Mouse (Mus musculus) testis, postnatal 14 days (tissue): ENCODE results near the gene Camta1.
A peak's percentile ranks its signal among the peaks of the same experiment; 100 is the strongest.

ENCODE experiments used
- DNase-seq: peaks from one replicate; pipeline ENCODE4 v3.0.0; 2021; ENCODE audit warnings: low spot score

Camta1 gene

DNA sequence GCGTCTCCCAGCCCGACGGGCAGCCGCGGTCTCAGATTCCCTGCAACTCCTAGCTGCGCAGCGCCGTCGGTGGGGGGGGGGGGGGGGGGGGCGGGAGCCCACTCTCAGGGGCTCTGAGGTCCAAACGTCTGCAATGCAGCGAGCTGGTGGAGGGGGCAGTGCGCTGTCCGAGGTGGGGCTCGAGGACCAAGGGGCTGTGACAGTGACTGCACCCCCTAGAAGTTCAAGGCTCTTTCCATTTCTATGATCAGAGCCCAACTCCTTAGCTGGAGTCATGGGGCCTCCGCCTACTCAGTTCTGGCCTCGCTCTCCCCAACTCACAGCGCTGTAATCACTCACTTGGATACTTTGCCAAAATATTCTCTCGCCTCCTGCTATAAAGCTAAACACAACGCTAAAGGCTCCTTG, 752.8 kb downstream of the Camta1 start:
- DNase-seq, result no peak

DNA sequence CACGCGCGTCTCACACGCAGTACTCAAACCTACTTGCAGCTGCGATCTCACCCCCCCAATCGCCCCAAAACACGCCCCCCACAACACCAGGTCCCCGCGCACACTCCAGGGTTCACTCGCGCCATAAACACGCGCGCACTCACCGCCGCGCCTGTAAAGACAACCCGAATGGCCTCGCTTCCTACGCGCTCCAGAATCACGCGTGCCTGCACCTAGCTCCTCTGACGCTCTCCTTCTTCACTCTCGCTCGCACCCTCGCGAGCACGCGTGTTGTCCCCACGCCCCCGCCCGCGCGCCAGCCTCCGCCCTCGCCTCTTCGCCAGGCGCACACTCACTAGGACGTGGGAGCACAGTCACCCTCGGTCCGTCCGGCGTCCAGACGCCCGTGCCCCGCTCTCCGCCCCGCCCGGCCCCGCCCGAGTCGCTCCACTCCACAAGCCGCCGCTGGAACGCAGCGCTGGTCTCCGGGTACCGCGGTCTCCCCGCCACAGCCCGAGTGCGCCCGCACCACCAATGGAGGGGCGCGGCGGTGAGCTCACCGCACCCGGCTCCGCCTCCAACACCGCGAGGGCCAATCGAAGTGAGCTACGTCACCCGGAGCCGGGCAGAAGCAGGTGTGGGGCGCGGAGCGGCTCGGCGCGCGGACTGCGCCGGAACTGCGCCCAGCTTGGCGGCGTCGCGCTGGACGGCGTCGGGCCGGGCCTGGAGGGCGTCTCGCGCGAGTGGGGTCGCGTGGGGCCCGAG, 753.5 kb downstream of the Camta1 start:
- peak; percentile 86 for DNase-seq

DNA sequence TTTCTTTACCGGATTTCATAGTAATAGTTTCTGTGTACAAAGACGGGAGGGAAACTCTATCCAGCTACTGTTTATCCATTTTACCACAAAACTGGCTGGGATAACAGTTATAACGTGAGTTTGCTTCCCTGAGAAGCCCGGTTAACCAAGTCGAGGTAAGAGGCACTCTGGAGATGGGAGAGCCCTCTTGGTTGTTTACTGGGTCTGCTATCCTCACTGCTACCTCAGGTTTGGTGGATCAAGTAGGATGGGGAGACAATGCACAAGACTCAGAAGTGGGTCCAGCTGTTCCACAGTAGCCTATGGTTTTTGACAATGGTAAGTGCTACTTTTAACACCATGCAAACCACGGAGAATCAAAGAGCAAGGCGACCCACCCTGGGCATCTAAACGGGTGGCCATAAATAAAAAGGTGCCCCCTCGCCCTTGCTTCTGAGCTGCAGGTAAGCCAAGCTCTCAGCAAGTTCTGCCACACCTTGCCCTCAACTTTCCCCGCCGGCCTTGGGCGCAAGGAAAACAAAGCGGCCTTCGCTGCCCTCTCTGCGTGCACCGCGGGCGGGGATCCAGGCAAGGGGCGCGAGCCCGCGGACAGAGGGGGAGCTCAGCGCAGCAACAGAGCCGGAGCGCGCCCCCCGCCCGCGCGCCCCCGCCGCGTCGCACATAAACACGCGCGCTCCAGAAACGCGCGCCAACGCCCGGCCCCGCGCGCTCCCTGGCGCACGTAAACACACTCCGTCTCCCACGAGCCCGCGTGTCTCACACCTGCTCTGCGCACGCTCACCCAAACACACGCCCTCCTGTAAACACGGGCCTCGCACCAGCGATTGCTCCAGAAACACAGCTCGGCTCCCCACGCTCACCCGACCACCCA, 754.3 kb downstream of the Camta1 start:
- DNase-seq, result peak; percentile 35

DNA sequence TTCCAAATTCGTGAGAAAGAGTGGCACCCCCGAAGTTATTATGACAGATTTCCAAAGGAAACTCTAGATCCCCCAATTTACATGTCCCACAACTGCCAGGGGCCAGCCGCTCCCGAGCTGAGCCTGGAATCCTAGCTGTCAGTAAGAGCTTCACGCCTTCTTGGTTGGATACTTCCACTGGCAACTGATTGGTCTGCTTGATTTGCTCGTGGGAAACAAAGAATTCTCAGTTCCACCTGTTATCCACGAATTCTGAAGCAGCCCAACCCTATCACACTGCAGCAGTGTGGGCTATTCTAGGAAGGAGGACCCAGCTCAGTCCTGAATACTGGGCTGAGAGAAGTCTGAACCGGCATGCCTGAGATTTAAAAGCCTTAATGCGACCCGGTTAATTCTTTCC, 755.2 kb downstream of the Camta1 start:
- DNase-seq, result no peak

DNA sequence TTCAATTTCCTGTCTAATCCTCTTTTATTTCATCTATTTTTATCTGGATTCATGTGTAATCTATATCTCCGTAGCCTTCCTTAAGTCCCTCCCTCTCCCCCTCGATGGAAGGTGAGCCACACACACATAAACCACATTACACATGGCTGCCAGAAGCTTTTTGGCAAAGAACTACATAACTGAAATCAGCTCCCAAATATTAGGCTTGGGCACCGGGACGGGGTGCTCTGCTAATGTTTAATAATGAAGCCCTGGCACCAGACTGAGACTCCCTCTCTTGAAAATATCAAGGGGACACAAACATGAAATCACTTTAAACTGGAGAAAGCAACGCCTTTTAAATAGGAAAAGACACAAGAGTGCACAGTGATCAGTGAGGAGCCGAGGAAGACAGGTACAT, 755.8 kb downstream of the Camta1 start:
- no peak for DNase-seq

DNA sequence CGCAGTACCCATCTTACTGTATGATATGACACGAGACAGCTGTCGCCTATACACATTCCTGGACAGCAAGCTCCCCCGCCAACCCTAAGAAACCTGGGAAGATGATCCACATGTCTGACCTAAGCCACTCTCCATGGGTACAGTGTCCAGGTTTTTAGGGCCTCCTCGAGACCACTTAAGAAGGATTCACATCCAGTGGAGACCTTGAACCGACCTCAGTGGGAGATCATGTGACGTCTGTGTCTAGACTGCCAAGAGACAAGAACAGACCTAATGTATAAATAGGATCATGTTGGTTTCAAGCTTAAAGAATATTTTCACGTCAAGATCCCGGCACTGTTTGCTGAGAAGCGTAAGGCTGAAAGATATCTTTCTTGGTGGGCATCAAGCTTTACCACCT, 757.5 kb downstream of the Camta1 start:
- no peak for DNase-seq

DNA sequence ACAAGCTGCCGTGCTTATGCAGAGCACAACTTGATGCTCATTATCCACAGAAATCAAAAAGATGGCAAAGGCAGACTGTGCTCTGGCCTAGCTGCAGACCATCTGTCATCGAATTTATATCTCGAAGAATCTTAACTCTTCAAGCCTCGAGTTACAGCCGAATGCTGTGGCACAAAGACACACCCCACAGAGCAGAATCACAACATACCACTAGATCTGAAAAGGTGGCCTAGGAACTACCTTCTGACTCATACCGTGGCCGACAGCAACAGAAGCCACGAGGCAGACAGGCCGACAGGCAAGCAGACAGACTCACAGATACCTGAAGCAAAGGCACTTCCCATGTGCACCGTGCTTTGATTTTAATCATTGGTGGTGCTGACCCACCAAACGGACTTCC, 758.0 kb downstream of the Camta1 start:
- DNase-seq, result no peak

DNA sequence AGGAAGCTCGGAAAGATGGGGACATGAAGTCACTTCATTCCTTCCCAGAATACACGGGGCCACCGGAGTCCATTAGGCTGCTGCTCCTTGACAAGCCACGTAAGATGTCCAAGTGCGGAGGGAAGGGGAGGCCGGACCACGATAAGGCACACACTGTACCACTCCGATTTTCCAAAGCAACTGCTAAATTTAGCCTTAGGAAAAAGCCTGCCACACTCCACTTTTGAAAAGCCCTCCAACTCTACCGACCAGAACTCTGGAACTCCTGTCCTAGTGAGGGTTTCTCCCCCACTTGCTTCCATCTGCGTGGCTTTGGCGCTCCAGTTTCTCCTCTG, 764.6 kb downstream of the Camta1 start:
- DNase-seq, result no peak

DNA sequence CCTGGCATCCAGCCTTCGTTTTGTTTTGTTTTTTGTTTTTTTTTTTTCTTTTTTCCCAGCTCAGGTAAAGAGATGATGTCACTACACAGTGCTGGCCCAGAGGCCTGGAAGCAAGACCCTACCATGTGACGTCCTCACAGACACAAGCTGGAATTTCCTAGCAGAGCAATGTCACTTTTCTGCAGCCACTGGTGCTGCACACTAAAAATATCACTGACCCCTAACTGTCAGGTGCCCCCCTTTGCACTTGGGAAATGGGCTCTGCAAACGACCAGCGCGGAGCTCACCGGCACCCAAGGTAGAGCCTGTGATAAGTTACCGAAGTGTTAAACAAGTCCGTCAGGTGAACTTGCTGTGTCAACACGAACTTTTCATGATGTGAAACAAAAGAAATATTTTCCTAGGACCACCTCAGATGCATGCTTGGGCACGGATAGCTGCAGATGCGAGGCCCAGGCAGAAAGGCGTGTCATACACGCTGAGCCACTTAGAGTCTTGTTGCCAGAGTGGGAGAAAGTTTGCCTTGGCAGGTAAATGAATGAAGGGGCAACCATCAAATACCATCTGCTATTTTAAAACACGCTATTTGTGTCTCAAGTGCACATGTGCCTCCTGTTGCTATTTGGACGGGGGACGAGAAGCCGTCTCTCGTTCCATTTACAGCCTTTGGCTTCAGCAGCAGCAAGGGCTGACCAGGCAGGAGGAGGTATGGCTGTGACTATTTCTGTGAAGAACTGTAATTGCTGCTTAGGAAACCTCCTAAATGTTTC, 765.2 kb downstream of the Camta1 start:
- DNase-seq, result no peak

DNA sequence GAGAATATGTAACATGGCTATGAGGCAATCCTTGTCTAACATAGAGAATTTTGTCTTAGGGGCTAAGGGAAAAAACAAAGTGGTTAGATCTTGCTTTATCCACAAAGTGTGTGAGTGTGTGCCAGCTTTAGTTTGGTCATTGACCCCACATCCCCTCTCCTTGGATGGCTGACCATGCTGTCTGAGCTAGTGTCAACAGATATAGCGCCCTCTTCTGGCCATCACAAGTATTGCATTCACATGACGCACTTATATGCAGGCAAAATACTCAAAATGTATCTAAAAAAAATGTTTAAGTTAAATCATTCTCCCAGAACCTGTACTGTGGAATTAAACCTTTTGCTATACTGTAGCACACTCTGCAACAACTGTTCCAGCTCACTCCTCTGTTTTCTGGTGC, 766.5 kb downstream of the Camta1 start:
- DNase-seq, result peak; percentile 45

DNA sequence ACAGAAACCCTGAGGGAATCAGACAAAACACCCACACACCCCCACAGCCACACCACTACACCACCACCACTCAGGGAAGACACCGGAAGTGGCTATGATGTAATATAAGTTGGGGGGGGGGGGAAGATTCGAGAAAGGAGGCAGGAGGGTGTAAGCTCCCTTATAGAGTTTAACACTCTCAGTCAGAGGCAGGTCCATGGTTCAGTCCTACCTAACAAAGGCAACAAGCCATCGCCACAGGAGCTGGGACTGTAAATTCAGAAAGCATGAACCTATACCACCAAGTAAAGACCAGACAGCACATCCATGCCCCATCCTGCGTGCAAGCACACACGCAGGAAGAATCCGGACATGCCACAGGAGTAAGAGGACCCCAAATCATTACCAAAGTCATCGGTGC, 772.4 kb downstream of the Camta1 start, which contains the start of gene Gm13090:
Gene Gm13090 (plus strand): TSS at position 301 of the 400 bp plus-strand sequence.
- no peak for DNase-seq

DNA sequence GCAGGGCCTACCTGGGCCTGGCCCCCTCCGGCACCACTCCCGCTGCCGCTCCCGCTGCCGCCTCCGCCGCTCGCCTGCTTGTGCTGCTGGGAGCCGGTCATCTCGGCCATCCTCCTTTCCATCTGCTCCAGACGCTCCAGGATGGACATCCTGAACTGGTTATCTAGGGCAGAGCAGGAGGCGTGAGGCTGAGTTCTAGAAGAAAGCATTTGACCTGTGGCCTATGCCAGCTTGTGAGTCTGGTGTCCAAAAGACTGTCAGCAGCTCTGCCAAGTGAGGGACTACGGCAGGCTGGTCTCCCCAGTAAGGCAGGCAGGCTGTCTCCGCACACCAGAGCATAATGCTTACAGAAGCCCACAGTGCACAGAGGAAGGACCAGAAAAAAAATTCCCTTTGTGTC, 772.9 kb downstream of the Camta1 start:
- DNase-seq, result no peak

DNA sequence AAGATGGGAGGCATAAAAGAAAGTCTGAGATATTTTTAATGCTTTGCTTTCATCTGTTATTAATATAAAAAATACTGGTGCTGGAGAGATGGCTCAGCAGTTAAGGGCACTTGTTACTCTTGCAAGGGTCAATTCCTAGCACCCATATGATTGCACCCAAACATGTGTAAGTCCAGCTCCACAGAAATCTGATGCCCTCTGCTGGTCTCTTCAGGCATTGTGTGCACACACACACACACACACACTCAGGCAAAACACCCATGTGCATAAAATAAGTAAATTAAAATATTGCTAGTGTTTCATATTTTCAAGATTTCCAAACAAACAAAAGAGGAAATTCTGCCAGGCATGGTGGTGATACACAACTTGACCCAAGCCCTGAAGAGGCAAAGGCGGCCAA, 774.3 kb downstream of the Camta1 start:
- no peak for DNase-seq

DNA sequence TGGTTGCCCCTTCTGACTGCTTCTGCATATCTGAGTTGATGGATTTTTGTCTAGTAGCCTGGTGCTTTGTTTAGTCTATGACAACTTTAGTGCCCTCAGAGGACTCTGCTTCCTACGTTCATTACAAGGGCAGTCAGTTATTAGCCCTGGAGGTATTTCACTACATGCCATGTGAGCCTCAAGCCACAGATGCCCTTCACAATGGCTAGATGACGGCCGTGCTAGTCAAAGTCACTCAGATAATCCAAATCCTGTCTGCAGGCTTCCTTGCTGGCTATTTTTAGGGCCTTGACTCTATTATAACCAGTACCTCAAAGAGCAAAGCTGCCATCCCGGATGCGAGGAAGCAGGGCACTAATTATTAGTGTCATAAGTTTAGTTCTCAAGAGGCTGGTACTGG, 778.6 kb downstream of the Camta1 start:
- no peak for DNase-seq

DNA sequence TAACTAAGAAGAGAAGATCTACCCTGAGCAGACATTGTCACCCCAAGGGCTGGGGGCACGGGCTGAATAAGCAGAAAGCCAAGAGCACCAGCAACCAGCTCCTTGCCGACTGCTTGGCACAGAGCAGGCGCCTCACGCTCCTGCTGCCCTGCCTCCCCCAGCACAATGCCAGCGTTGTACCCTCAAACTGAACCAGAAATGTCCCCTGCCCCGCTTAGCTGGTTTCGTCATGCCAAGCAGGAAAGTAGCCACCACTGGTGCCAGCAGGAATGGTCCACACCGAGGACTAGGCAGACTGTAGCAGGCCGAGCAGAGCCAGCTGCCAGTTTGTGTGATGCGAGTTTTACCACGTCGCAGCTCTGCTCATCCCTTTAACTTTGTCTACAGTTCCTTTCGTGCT, 779.7 kb downstream of the Camta1 start:
- no peak for DNase-seq

DNA sequence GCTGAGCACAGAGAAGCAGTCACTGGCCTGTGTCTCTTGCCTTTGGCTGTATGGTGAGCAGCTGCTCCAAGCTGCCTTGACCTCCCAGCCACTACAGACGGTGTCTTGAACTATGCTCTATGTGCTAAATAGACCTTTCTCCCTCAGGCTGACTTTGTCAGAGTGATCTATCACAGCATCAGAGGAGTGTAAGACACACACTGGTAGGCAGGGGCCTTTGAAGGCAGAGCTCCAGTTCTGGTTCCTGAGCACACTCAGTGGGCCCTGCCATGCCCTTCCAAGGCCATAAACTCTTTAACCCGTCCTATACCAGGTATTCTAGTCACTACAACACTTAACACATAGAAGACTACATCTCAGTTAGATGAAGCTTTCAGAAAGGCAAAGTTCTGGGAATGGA, 780.3 kb downstream of the Camta1 start:
- DNase-seq, result no peak

DNA sequence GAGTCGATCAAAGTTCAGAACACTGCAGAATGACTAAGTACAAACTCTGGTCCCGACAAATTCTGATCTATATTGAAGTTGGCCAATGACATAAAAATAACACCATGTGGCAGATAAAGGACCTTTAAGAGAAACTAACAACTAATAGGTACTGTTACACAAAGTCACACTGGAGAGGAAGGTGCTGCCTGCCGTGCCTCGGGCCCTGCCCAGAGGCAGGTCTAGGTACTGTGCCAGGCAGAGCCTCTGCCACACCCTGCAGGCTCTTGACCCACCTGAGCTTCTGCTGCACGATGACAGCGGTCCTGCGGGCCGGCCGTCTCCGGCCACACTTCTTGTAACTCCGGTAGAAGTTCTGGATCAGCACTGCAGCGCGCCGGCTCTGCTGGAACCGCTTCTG, 786.9 kb downstream of the Camta1 start:
- no peak for DNase-seq

DNA sequence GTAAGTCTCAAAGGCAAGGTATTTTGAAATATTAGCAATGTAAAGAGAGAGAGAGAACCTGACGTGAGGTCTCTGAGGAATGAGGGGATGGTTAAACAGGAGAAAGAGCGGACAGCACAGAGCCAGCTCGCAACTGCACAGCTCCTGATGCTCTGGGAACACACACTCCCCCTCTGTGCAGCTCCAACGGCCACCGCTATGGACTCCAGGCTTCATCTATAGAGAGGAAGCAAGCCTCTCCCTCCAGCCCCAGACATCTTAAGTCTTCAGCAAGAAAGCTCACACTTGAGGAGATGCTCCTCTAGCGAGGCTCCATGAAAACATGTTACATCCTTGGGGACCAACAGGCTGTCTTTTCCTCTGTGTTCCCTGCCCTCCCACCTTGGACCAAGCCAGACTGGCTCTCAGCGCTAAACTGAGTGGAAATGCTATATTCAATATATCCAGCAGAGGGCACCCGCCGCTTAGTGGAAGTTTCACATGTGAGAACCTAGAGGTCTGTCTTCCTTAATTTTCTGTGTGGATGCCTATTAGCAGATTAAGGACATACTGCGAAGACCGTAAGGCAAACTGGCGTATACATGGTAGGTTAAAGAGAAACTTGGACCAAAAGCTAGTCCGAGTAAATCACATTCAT, 788.5 kb downstream of the Camta1 start:
- DNase-seq, result peak; percentile 49

DNA sequence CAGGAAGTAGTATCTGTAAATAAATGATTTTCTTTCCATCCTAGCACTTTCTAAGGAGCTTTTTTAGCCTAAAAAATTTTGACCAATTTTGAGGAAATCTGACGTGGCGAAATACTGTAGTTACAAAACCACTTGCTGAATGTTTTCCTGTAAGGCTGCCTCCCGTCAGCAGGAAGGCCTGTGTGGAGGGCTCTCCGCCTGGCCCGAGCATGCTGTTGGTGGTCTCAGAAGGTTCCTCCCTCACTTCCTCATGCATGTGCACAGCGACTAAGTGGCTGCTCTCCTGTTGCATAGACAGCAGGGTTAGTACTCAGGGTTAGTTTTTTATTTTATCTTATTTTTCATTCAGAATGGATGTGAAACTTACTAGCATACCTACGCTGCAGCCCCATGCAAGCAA, 790.7 kb downstream of the Camta1 start:
- DNase-seq, result no peak

DNA sequence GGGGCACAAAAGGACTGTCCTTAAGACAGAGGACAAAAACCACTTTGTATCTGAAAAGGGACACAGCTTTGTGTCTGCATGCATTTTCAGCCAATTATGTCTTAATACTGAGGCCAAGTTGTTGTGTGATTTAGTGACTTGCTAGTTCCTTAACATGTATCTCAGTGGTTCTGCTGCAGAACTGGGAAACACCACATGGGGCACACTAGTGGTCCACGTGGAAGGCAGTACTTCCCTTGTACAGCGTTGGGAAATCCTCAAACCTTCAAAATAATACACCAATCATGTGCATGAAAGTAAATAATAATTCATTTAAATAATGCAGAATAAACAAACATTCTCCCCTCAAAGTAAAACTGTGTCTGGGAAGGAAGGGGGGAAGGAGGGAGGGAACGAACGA, 792.9 kb downstream of the Camta1 start:
- no peak for DNase-seq

DNA sequence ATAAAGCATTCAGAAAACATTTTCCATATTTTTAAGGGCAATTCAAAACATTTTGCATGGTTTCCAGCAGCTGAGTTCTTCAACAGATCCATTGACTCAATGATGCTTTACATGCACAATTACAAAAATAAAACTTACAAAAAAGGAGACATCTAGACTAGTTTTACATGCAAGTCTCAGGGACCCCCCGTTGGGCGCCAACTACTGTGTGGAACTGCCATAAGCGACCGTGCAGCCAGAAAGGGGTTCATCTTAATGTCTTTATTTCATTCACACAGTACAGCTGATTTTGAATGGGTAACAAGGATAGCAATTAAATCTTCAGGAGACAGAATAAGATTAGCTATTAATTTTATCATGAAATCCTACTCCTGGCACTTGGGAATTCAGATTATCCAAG, 802.1 kb downstream of the Camta1 start:
- no peak for DNase-seq

DNA sequence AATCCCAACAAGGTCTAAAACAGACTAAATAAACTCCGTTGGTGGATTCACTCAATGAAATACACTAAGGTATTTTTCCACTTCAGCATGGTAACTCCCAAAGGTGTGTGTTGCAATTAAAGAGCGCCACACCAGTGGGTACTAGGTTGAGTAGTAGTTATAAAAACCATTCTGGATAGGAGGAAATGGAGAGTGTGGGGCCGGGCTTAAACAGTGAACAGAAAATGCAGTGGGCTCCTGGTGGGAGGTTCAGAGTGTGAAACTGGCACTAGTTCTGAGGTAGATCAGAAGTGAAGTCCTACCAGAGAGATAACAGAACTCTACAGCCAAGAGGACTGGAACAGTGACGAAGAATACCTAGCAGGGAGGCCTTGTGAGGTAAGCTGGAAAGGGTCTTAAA, 803.0 kb downstream of the Camta1 start:
- no peak for DNase-seq
